Mouse (Mus musculus) embryo, embryonic 11 days (tissue): ENCODE results near the gene Tnip1.

Experiments used
- DNase-seq: peaks from one replicate; pipeline ENCODE4 v3.0.0-alpha.2; 2015

Tnip1 gene

GRCm38 (mm10) chr11:54962810-54963209 is at the start of gene Tnip1:
TSS of gene Tnip1 (minus strand) at chr11:54962917.
- peak; percentile 10 for DNase-seq

DNA sequence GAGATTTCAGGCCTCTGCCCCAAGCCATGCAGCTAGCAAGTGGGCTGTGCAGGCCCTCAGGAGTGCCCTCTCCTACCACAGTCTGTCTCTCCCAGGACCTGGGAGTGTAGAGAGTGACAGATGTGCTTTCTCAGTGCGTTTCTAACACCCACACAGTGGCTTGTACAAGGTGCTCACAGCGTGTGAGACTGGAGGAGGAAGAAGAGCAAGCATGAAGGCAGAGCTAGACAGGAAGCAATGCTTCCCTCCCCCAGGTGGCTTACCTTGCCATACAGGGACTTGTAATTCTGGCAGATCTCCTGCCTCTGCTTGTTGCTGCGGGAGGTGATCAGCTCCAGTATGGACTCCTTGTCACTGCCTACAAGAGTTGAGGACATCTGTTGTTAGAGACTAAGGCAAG is 48.7 kb upstream of the Tnip1 start:
- no peak for DNase-seq

GRCm38 (mm10) chr11:55008230-55008629 is 45.5 kb upstream of the Tnip1 start:
- DNase-seq = no peak

- no peak for DNase-seq
Observed at GRCm38 (mm10) chr11:55005684-55006083, 43.0 kb upstream of the Tnip1 start.

DNA sequence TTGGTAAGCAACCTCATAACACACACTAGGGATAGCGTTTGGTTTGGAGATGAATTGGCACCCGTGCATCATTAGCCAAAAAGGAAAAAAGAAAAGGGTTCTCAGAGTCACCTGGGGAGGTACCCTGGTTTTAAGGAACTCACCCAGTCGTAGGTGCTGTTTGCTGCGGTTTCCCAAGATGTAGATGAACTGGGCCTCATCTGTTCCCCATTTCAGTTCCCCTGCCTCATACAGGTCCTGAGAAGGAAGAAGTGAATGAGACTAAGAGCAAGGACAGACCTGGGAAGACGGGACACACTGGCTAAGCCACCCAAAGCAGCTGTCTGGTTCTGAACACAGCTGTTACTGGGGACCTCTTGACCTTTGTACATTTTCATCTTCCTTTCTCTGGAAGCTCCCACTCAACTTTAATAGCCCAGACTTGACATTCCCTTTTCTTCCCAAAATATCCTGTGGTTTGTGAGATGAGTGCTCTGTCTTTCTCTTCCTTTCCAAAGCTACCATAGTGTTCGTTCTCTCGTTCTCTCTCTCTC is 42.3 kb upstream of the Tnip1 start:
- DNase-seq = no peak

DNA sequence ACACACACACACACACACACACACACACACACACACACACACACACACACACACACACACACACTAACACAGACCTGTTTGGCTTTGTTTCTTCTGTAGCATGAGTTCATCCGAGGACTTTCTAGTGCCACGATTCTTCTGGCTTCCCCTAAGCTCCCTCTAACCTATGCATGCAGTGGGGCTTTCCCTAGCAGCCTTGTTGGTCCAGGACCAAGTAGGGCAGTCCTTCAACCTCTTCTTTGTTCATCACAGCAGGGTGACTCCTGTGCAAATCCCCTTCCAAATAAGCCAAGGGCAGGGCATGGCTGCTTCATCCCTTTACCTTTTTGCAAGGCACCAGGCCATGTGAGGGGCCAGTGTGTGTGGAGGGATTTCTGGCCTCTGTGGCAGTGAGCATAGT is 36.0 kb upstream of the Tnip1 start:
- DNase-seq = no peak

DNA sequence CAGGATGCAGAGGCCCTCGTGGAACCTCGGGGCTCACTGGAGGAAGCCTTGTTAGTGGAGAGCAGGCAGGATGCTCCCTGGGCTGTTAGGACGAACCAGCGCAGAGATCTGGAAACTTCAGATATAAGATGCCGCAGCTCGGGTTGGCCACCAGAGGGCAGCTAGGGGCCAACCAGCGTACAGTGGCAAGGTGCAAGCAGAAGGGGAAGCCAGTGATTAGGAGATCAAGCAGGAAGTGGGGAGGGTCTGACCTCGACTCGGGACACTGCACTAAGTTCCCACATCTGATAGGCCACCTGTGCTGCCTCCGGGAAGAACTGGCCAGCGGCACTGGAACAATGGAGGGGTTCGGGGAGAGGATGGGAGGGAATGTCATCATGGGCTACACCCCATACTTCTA is 35.6 kb upstream of the Tnip1 start:
- peak; percentile 82 for DNase-seq

- DNase-seq = no peak
Observed at GRCm38 (mm10) chr11:54996176-54996575, 33.5 kb upstream of the Tnip1 start.

GRCm38 (mm10) chr11:54989920-54990319 is 27.2 kb upstream of the Tnip1 start:
- no peak for DNase-seq

- DNase-seq = no peak
Observed at GRCm38 (mm10) chr11:54988754-54989349, 26.1 kb upstream of the Tnip1 start.

DNA sequence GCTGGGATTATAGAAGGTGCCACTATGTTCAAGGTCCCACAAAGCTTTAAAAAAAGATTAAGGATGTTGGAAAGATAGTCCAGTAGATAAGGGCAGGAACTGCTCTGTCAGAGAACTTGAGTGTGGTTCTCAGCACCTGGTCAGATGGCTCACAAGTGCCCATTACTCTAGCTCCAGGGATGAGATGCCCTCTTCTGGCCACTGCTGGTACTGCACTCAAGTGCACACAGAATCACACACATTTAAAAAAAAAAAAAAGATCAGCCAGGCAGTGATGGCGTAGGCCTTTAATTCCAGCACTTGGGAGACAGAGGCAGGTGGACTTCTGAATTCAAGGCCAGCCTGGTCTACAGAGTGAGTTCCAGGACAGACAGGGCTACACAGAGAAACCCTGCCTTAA is 25.3 kb upstream of the Tnip1 start:
- no peak for DNase-seq

- no peak for DNase-seq
Observed at GRCm38 (mm10) chr11:54985086-54985485, 22.4 kb upstream of the Tnip1 start.

GRCm38 (mm10) chr11:54984581-54984980 is 21.9 kb upstream of the Tnip1 start:
- DNase-seq = no peak

DNA sequence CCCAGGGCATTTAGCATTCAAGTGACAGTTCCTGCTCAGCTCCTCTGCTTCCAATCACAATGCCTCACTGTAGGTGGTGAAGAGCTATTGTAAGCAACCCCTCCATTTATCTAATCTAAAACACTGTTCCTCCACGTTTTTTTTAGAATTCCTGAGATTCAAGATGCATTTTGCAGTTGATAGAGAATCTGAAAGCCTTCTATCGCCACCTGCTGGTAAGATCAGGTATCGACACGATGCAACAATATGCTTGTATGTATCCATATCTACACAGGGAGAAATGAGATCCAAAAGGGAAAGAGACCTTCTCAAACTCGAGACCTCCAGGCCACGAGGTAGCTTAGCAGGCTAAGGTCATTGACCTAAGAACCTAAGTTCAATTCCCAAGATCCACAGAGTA is 21.4 kb upstream of the Tnip1 start:
- DNase-seq = peak; percentile 82

GRCm38 (mm10) chr11:54982520-54982919 is 19.8 kb upstream of the Tnip1 start:
- no peak for DNase-seq

- DNase-seq = no peak
Observed at GRCm38 (mm10) chr11:54981630-54982029, 18.9 kb upstream of the Tnip1 start.

DNA sequence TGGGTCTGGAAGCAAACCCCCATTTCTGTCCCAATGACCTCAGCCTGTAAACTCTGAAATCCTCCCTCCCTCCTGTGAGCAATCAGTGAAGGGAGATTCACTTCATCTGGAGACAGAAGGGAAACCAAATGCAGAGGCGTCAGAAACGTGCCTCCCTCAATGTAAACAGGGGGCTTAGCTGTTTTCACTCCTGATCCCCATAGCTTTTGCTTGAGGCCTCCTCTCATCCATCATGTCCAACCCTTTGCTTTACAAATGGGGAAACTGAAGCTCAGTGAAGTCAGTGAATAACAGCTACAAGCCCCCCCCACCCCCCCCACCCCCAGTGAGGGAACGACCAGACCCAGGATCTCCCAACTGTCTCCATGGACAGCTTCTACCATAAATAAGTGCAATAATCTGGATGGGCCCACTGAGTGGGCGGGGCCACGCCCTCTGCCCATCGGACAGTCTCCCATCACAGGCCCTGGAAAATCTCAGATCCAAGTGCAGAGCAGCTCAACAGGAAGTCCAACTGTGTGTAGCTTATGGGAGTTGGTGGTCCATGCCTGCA is 14.7 kb upstream of the Tnip1 start:
- no peak for DNase-seq

DNA sequence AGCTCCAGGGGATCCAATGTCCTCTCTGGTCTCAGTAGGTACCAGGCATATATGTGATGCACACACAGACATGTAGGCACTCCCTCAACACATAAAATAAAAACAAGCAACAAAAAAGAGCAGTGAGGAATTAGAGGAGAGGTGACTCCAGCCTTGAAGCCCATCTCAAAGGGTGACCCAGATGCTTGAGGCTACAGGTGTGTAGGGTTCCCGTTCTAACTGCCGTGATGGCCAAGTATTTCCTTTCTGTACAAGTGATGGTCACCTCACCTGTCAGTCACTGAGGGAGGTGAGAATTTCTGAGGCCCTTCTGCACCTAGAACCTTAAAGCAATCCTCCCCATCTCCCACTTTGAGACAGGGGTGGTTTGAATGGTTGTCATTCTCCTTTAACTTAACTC is 13.6 kb upstream of the Tnip1 start:
- DNase-seq = no peak

DNA sequence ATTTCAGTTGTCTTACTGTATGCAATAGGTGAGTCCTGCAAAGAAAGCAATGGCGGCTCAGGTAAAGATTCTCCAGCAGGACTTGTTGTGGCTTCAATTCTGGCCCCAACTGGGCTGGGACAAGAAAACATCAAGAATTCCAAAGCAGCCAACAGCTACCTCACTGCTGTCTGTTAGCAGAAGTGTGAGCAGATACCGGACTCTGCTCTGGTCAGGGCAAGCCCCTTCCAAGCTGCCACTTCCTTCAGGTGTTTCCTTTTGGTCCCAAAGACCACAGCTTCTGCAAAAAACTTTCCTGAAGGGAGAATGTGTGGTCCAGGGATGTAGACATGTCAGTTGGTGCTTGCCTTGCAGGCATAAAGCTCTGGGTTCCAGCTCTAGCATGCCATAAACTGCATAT is 13.0 kb upstream of the Tnip1 start:
- DNase-seq = no peak

DNA sequence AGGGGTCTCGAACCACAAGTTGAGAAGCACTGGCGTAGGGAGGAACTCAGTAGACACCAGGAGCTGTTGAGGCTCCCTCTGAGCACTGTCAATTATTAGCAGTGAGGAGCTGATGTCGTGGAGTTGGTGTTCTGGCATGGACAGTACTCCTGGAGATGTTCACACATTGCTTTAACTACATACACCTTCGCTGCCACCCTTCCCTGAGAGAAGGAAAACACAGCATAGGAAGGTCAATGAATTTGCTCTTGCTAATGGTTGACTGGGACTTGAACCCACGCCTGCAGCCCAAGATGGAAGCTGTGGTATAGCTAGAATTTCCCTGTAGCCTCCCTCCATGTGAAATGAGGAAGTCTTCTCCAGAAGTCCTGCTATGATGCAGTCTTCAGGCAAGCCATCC is 12.6 kb upstream of the Tnip1 start:
- DNase-seq = no peak

DNA sequence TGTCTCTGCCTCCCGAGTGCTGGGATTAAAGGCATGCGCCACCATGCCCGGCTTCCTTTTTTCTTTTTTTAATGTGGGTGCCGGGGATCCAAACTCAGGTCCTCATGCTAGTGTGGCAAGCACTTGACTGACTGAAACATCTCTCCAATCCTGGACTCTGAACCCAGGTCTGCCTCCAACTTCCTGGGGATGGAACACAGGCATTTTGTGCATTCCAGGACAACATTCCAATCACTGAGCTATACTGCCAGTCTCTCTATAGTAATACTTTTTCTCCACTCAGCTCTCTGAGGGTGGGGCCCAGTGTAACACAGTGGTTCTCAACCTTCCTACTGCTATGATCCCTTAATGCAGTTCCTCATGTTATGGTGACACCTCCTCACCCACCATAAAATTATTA is 11.9 kb upstream of the Tnip1 start:
- DNase-seq = no peak

DNA sequence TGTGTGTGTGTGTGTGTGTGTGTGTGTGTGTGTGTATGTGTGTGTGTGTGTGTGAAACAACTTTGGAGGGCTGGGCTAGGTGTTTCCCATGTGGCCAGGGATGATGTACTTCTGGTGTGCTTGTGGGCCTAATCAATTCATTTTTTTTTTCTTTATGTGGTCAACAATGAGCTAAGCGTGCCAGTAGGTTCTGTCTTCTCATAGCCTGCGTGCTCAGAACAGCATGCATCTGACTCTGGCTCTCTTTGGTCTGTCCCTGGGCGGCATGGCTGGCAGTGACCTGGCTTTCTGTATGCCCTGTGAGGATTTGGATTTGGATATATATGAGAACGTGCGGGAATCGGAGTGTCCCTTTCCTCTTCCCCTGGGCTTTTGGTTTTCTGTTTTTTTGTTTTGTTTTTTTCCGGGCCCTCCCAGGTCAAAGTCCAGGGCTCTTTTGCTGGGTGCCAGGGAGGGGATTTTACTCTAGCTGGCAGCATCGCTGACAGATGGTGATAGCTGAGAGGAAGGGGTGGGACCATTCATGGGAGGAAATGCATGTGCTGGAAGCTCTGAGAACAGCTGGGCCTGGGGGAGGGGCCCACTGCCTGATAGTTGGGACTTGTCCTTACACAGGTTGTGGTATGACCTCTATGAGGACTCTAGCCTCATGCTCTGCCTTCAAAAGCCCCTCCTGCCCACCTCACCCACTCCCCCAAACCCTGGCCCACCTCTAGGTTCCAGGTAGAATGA is 10.9 kb upstream of the Tnip1 start:
- peak; percentile 61 for DNase-seq

DNA sequence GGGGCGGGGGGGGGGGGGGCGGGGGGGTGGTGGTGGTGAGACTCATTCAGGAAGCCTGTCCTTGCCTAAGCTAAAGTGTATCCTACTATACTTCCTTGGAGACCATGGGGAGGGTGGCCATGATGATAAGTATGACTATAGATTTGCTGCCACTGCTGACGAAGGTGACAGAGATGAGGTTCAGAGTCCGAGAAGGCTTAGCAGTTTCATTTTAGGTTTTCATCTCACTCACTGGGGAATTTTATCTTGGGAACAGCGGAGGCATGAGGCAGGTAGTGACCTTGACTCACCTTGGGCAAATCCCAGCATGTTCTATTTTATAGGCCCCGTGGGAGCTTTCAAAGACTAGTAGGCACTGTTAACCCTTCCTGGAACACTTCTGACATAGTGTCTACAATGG is 10.1 kb upstream of the Tnip1 start:
- no peak for DNase-seq

GRCm38 (mm10) chr11:54972049-54972723 is 9.5 kb upstream of the Tnip1 start:
- DNase-seq = no peak
